Mouse (Mus musculus): ENCODE results near the gene Ascl1. TPM values are rescaled to one million over a fixed set of nuclear protein-coding genes. Genes with fewer than 3 reads are reported as not detected.

The Ascl1 gene
- polyA plus RNA-seq, 1 experiment from 2014 or later = 0.35 TPM

Other genes starting within 250 kb of the Ascl1 start
- 0.20 and 1.5 TPM in 2 replicates for gene Pah, start 28.1 kb upstream of the Ascl1 start, polyA plus RNA-seq (2015; fragmentation: Nextera tagmentation; extraction: Ambion mirVana)

All from heart, embryonic 13.5 days (tissue).